Mouse (Mus musculus): Measurements from ENCODE around the gene Rnf113a1.

- TF ChIP-seq POLR2A (IDR thresholded peaks at IDR 0.05; ENCODE audit: low read depth, low read length) (no peak), CTCF (IDR thresholded peaks at IDR 0.05; ENCODE audit: borderline replicate concordance, insufficient read depth, low read length) (no peak)
Measured at GRCm38 (mm10) chrX:37161169-37161568, 29.9 kb upstream of the Rnf113a1 start.
